Mouse (Mus musculus) monocyte, adult 2 months (primary cell): ENCODE measurements at regions not wholly inside any gene's neighbourhood (a gene's known extent, or its start where the extent isn't known, plus 50 kb on each side); places are given as distances from the start of the nearest gene placed in this dataset.

Experiments
- DNase-seq, 2 experiments: peaks; one replicate each; pipeline ENCODE4 v3.0.0; 2022; ENCODE audit warnings: low spot score in 2 of 2, low read depth in 1 of 2

DNA sequence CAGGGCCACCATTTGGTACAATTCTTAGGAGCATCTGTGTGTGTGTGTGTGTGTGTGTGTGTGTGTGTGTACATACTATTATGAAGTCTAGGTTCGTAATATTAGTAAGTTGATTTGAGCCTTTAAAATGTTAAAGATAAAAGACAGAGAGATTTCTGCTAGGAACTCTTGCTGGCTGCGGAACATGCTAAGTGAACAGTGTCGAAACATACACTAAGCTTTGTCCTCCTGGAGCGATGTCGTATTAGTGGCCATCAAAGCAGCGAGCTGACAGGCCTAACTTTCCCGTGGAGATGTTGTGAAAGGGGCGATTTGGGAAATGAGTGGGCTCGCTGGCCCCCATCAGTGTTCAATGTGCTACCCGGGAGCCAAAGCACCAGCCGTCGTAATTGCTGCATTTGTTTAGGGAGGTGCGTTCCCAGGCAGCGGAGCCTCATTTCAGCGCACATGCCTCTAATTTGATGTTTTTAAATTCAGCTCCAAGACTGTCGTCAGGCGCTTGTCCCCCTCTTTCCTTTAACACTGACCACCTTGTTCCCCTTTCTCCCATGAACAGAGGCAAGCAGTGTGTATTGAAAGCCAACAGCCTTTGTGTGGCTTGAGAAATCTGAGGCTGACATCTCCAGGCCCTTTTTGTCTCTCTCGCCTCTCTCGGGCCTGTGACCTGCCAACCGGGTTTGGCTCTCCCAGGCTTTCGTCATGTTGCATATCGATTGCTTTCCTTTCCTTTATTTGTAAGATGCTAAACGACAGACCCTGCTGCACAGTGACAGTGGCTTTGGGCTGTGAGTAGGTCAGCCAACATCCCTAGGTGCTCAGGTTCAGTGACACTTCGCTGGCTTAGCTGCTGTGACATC, 426.3 kb downstream of the Sorl1 start:
- DNase-seq: no peak

DNA sequence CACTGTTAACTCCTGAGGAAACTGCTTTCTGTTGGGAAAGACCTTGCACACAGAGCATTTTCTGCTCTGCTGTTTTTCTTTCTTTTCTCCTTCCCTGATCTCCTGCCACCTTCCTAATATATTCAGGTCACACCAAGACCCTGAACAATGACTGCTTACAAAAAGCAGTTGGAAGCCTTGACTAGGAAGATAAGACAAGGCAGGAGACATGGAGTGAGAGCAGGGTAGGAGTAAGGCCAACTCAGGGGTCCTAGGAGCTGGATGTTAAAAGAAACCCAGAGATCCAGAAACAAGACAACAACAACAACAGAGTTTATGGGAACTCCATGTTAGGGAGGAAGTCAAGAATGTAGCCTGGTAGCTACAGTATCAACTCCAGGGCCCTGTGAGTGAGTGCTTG, 426.9 kb downstream of the Sorl1 start:
- DNase-seq: no peak

DNA sequence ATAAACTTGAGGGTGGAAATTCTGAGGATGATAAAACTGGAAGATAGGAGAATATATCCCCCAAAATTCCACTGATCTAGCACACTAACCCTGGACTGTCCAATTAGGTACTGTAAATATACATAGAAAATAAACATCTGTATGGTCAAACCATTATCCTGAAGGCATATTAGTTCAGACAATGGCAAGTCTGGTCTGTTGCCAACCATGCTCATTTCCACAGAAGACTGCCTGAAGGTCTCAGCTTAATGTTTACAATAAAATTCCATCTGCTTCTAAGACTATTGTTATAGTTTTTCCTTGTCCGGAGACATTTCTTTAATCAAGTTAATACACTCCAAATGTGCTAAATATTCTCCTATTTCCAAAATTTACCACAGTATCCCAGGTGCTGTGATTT, 441.2 kb downstream of the Sorl1 start:
- no peak for DNase-seq

DNA sequence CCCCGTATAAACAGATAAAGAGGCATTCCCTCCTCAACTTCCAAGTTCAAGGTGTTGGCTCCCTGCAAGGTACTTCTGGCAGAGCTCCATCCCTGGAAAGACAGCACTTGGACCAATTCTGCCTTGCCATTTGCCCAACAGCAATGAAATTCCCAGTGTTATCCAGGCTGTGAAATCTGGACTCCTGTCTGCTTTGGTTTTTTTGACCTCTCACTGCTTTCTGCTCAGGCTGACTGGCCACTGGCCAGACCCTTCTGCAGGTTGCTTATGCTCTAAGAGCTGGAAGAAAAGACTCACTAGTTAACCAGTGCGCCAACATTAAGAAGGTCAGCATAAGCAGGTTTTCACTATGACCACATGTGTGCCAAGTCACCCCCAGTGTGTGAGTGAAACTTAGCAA, 448.4 kb downstream of the Sorl1 start:
- no peak for DNase-seq

DNA sequence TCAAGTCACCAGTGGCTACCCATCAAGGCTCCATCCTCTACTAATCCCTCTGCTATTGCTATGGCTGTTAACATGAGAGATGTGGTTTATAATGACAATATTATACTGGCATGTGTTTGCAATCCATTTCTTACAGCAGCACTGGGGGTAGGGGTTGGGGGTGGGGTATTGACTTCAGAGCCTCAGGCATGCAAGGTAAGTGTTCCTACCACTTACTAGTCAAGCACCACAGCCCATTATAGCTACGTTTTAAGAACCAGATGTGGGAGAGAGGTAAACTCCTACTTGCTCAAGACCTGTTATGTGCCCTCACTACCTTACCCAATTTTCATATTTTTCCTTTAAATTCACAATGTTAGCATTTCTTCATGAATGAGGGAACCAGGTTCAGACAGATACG, 451.1 kb downstream of the Sorl1 start:
- no peak for DNase-seq

DNA sequence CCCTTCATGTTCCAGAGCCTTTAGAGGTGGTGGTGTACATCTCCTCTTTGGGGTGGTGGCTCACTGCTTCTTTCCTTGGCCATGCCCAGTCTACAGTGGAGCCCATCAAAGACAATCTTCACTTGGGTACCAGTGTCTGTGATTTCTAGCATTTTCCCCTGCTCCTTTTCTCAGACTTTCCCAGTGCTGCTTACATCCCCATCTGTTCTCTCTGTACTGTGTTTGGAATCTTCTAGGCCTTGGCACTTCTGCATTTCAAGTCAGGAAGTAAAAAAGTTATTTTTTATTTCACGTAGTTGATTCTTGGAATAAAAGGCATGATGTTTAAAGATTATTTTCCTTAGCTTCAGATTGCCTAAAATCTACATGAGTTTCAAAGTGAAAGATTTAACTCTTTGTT, 455.4 kb downstream of the Sorl1 start:
- DNase-seq: no peak

DNA sequence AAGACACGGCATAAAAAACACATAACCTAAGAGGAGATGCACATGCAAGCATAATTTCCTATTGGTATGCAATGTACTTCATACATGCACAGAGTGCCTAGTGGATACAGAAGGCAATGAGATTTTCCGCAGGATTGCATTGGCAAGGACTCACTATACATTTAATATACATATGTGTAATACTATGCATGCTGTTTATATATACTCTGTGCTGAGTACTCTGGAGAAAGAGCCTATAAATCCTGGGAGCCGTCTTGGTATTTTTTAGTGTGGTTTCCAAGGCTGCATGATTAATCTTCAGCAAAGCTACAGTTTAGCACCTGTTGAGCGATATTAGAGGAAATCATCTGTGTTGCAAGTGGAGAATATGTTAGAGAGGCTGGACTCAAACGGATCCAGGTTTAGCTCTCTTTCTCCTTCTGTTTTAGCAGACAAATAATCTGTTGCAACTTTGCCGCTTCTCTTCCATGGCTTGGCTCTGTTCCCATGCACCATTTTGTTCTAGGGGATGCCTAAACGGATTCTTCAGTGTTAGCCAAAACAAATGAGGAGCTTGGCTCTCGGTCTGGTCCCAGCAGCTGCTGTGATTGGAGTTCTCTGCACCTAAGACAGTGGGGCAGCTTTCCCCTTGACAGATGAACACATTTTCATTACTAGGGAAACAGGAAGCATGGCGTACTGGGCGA, 459.0 kb downstream of the Sorl1 start:
- DNase-seq: no peak

DNA sequence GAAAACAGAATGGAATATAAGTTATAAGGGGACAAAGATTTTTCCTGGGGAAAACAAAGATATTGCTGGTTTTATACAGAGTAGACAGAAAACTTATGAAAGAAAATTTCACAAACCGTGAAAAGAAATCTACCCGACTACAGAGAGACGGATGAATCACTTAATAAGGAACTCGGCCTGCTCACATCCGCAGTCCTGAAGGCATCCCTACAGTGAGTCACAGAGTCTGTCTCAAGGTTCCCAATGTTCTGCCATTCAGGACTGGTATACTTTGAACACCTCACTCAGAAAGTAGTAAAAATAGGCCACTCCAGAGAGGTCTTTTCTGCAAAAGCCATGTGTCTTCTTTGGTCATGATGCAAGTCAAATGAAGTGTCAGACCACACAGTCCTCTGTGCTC, 463.5 kb downstream of the Sorl1 start:
- no peak for DNase-seq

DNA sequence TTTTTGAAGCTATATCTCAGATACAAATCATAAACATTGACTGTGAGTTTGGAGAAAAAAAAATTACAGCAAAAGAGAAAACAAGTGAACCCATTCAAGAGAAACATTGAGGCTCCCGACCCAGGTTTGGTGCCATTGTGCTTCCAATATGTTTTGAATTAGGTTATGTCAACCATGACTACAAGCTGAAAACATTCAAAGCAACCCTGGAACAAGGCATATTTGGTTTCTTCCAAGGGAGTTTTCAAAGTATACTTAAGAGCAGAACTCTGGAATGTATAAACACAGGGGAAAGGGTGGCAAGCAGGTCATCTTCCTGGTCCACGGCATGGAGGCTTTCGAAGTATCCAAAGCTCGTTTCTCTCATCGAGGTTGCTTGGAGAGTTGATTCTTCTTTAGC, 464.1 kb downstream of the Sorl1 start:
- DNase-seq: no peak

DNA sequence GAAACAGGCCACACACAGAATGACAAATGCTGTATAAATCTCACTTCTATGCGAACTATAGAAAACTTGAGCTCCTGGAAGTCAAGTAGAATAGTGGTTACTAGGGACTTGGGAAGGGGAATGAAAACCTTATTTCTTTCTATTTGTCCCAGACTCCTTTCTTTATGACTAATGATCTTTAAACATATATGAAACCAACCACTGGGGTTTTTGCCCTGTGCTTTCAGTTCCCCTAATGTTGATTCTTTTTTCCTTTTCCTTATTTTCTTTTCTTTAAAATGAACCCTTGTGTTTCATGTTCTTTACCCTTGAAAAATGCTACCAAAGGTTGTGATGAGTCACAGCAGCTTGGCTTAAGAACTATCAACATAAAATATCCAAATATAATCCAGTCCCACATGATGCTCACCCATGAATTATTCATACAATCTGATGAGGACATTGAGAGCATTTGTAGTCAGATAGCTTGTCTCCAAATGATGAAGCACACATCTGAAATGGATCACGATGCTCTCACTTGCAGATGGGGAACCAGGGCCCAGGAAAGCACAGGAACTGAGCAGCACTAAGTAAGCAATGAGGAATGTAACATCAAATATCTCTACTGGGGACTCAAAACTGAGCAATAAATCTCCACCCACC, 470.2 kb upstream of the Ubash3b start:
- DNase-seq: no peak

DNA sequence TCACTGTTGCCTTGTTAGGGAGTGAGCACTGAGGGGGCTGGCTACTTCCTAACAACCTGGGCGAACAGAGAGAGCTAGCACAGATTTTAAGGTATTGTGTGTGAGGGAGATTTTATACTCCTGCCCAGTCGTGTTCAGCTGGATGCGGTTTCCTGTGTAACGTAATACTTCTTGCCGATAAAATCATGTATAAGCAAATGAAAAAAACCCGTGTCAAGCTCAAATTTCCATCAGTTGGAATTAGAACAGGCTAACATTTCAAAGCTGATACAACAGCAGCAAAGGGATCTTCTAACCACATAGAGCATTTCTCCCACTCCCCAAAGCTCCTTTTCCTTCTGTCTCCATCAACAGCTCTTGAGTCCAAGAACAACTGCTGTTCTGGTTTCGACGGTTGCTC, 459.8 kb upstream of the Ubash3b start:
- no peak for DNase-seq

DNA sequence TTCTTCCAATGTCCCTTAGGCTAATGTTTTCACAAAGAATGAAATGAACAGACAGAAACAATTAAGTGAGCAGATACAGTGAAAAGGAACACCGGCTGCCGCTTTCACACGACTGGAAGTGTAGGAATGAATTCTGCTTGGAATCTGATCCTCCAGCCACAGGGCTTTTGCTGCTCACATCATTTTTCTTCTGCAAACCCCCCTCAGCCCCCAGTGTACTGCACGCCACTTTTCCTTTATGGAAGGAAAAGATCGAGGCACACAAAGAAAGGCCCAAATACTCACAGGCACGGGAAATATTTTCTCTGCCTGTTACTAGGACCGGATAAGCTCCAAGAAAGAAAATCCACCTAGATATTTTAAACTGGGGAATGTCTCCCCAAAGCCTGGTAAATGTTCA, 452.5 kb upstream of the Ubash3b start:
- DNase-seq: no peak

DNA sequence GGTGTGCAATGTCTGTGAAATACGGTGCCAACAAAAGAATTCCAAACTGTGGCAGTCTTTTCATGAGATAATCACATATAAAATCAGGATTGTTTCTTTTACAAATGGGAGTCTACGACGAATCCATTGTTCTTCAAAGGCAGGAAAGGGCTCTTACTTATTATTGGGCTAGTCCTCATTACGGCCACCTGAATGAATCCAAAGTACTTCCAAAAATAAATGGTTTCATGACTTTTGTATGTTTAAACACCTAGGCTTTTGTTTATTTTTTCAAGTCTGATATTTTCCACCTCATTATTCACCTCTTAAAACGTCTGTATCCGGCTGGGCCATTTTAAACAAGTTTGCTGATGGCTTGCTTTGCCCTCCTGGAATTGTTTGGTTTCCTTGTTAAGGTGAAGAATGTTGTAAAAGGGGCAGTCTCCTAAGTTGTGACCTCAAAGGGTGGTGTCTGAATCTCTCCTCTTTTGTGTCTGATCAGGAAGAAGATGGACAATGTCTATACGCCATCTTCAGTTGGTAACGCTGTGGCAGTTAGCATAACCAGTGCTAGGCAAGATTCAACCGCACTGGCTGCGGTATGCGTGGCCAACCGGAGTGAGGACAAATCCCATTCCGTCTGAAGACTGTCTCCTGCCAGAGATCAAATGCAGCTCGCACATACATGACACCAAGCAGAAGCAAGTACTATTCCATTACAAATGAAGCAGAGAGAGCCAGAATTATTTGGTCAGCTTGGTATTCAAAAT, 451.5 kb upstream of the Ubash3b start:
- DNase-seq: no peak

DNA sequence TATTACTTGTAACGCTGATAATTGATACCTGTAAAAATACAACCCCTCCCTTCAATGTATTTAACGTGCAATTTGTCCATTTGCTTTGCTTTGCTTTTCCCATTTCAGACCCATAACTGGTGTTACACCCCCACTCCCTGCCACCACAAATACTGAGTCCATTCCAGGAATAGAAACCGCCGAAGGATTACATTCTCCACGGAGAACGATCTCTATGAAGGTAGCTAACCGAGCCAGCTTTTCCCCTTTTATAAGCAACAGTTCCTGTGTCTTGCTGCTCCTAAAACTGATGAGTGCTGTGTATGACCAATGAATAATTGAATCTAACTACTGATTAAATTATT, 450.9 kb upstream of the Ubash3b start:
- no peak for DNase-seq

DNA sequence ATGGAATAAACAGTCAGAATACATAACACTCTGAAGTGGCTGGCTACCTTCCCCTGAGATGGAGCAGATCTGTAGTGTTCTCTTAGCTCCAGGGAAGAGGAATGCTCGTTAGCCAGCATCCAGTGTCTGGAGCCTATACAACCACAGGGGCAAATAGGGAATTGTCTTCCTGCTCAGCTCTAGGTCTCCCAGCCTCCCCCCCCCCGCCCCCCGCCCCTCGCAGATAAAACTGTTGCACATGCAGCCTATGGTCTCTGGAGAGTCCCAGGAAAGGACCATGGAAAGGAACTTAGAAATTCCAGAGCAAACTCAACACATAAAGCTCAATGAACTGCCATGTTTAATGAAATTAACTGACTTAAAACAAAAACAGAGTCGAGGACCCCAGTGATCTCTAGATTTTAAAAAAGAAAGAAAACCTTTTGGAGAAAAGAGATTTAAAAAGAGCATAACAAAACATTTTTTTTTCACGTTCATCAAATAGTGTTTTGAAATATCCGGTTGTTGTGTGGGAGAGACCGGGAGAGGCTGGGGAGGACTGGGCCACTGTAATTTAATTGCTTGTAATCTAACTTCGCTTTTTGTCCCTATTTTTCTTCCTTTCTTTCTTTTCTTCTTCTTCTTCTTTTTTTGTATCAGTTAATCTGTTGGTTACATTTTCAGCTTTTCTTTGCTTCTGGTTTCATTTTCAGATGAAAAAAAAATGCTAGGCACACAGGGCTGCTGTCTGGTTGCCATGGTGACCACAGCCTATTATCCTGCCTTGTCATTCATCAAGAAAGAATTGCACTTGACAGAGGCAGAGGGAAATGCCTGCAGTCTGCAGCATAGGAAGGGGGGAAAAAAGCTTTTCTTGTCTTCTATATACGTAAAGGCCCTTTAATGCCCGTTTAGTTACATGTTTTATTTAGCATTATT, 450.3 kb upstream of the Ubash3b start:
- DNase-seq: no peak

DNA sequence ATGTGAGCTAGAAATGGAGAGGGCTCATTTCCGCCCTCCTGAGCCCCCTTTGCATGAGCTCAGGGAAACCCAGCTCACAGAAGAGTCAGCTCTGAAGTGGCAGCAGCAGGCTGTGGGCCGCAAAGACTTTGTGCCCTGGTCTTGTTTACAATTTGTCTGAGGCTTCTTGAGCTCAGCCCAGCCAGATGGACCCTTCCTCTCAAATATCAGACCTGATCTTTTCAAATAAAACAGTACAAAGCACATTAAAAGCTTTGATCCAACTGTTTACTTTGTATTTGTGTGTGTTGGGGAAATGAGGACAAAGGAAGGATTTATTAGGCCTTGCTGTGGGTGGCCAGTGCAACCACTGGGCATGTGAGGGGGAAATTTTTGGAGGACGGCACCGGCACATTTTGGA, 448.9 kb upstream of the Ubash3b start:
- DNase-seq: no peak

DNA sequence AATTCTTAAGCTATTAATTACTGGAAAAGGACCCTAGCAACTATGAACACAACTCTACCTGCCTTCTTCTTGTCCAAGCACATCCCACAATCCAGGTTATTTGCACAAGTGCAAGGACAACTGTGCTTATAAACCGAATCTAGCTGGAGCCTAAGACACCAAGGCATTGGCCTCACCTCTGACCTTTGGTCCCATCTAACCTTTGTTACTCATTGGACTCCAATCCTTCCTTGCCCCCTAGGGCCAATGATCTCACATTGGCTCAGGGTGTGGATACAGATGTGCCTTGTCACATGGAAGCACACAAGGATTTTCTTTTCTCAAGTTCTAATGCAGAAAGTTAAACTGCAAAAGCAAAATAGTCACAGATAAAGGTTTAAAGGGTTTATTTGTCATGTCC, 444.6 kb upstream of the Ubash3b start:
- DNase-seq: no peak

DNA sequence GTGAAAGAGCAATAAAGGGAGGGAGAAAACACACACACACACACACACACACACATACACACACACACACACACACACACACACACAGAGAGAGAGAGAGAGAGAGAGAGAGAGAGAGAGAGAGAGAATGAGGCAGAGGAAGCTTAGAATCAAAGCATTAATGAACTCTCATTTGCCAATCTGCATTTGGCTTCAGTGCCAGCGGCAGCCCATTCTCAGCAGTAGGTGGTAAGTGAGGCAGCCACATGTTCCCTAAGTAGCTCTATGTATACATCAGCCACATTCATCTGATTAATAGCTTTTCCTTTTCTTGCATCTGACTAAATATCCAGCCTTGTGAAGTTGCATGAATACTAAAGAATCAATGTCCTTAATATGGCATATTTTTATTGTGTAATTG, 443.4 kb upstream of the Ubash3b start:
- no peak for DNase-seq

DNA sequence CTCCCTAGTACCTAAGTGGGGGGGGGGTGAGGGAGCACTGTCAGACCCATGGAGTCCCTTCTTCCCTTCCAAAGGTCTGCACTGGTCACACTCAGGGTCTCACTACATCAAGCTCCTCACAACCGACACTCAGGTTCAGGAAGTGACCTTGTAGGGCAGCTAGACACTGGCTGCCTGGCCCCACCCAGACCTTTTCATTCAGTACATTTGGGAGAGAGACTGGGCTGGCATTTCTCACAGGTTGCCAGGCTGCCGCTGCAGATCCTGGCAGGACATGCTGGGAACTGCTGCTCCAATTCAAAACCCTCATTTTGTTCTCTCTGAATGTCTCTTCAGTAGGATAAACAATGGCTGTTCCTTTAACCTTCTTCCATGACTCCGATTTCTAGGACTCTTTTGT, 439.3 kb upstream of the Ubash3b start:
- no peak for DNase-seq

DNA sequence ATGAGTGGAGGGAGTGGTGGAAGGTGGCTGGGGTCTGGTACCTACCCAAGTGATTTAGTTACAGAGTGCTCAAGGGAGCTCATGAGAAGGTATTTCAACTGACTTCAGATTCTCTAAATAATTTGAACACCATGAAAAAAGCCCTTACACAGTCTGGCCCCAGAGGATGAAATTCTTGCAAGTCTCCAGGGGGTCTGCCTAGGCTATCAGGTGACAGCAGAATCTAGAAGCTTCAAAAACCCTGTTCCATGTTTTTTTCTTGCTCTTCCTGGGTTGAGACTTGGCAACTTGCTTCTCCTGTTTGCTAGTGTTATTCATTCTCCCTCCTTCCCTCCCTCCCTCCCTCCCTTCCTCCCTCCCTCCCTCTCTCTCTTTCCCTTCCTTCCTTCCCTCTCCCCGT, 438.4 kb upstream of the Ubash3b start:
- DNase-seq: no peak

DNA sequence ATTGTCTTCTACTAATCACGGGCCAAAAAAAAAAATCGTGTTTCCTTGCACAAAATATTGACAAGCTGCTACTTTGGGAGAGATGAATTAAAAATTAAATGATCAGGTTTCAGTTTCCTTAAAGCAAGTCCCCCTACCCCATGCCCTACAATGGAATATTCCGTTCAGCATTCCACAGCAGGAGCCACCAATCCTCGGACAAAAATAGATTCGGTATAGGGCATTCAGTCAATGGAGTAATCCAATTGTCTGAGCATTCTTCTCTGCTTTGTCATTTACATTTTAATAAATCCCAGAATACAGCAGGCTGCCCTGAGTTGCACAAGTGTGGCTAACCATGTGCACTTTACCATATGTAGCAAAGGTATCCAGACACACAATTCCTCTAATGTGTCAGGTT, 434.3 kb upstream of the Ubash3b start:
- DNase-seq: no peak
